Mouse (Mus musculus) lung, embryonic 15.5 days (tissue): Measurements from ENCODE around the gene Gm27027. TPM values are rescaled to one million over a fixed set of nuclear protein-coding genes. Genes with fewer than 3 reads are reported as not detected.

Source experiments
- ATAC-seq: fragments of 200-750 bp; cut with Nextera tagmentation; 2 replicates; pipeline ENCODE4 v1.8.0; 2017; ENCODE audit warnings: moderate number of reproducible peaks, borderline replicate concordance; ENCODE audit not compliant: low FRiP score, low TSS enrichment; ENCODE audit errors: extremely low read depth
- H3K27ac ChIP-seq: fragments of 300-500 bp; sonication (generic); 2 replicates; pipeline ENCODE4 v1.5.1; 2015; ENCODE audit warnings: moderate library complexity, mild to moderate bottlenecking, inconsistent platforms
- H3K27me3 ChIP-seq: fragments of 300-500 bp; sonication (generic); 2 replicates; pipeline ENCODE4 v1.6.1; 2015; ENCODE audit warnings: inconsistent platforms
- H3K36me3 ChIP-seq: fragments of 300-500 bp; sonication (generic); 2 replicates; pipeline ENCODE4 v1.6.1; 2015; ENCODE audit warnings: inconsistent platforms
- H3K4me1 ChIP-seq: fragments of 300-500 bp; sonication (generic); 2 replicates; pipeline ENCODE4 v1.6.1; 2015; ENCODE audit warnings: inconsistent platforms
- H3K4me2 ChIP-seq: fragments of 300-500 bp; sonication (generic); 2 replicates; pipeline ENCODE4 v1.6.1; 2015; ENCODE audit warnings: inconsistent platforms, mild to moderate bottlenecking, moderate library complexity
- H3K4me3 ChIP-seq: fragments of 300-500 bp; sonication (generic); 2 replicates; pipeline ENCODE4 v1.5.1; 2015; ENCODE audit warnings: mild to moderate bottlenecking, inconsistent platforms
- H3K9ac ChIP-seq: fragments of 300-500 bp; sonication (generic); 2 replicates; pipeline ENCODE4 v1.6.1; 2015; ENCODE audit warnings: inconsistent platforms
- H3K9me3 ChIP-seq: fragments of 300-500 bp; sonication (generic); 2 replicates; pipeline ENCODE4 v1.6.1; 2016; ENCODE audit warnings: inconsistent platforms
- WGBS: fragments of 180-500 bp; shearing (Covaris S2); methylation state at CpG from one replicate; pipeline ENCODE4 v1.1.7; 2015; 5-methylcytosine and 5-hydroxymethylcytosine counted together
- polyA plus RNA-seq: library from polyadenylated mRNA; unstranded; fragments of >200 nt; fragmentation: Nextera tagmentation; extraction: Ambion mirVana; gene quantifications from 2 replicates; pipeline ENCODE4 v1.2.1, GENCODE M21; 2015

The Gm27027 gene
- polyA plus RNA-seq, 1 experiment from 2014 or later, result not detected

GRCm38 (mm10) chr2:93911942-93912341 is 84.2 kb downstream of the Gm27027 start:
- Histone ChIP-seq H3K4me1 (no peaks in the 10 kb centered on the region), H3K4me2 (no peak overlapping the region), H3K36me3 (no peaks in the 10 kb centered on the region), H3K27me3 (no peaks in the 10 kb centered on the region), H3K9me3 (no peaks in the 10 kb centered on the region), H3K4me3 (no peak overlapping the region), H3K27ac (no peak overlapping the region), H3K9ac (no peak overlapping the region)
- ATAC-seq, result no peak; the same call in 1 of the 2 replicates
- 77% methylated on average over 10 of the region's 10 CpGs for WGBS

- ATAC-seq, result no peak
- no peaks in the 10 kb centered on the region for H3K27me3 ChIP-seq
- no peak overlapping the region for H3K4me3 ChIP-seq
- no peak overlapping the region for H3K27ac ChIP-seq
- no peak overlapping the region for H3K4me2 ChIP-seq
- no peak overlapping the region for H3K9ac ChIP-seq
- H3K4me1 ChIP-seq, result no peaks in the 10 kb centered on the region
- H3K9me3 ChIP-seq, result no peaks in the 10 kb centered on the region
- WGBS, result 59% methylated on average over 5 of the region's 5 CpGs
- H3K36me3 ChIP-seq, result no peaks in the 10 kb centered on the region
These were observed 86.4 kb downstream of the Gm27027 start for GRCm38 (mm10) chr2:93909716-93910115.

- Histone ChIP-seq H3K27me3 (no peaks in the 10 kb centered on the region), H3K27ac (no peak overlapping the region), H3K4me2 (no peak overlapping the region), H3K4me1 (no peaks in the 10 kb centered on the region), H3K4me3 (no peak overlapping the region), H3K36me3 (no peaks in the 10 kb centered on the region), H3K9ac (no peak overlapping the region), H3K9me3 (no peaks in the 10 kb centered on the region)
- WGBS, result 47% methylated on average over 9 of the region's 9 CpGs
- no peak for ATAC-seq
These were observed 88.4 kb downstream of the Gm27027 start for GRCm38 (mm10) chr2:93907519-93908294.

Other genes with a start within 250 kb of the Gm27027 start
- gene Ext2, start 173.8 kb downstream of the Gm27027 start, polyA plus RNA-seq, result 125 and 134 TPM in 2 replicates
- 7.4 and 9.2 TPM in 2 replicates for gene Accs, start 146.4 kb downstream of the Gm27027 start, polyA plus RNA-seq
- 0.47 TPM in 1 of 2 replicates, not detected in the other for gene Accsl, start 127.2 kb downstream of the Gm27027 start, polyA plus RNA-seq
- gene Gm13889, start 39.2 kb downstream of the Gm27027 start, polyA plus RNA-seq, result 32.1 and 32.4 TPM in 2 replicates
- 68.4 and 73.0 TPM in 2 replicates for gene Alkbh3, start 14.5 kb upstream of the Gm27027 start, polyA plus RNA-seq
- gene Hsd17b12, start 161.6 kb upstream of the Gm27027 start, polyA plus RNA-seq, result 126 and 129 TPM in 2 replicates